Mouse (Mus musculus) c-Kit-positive CD71-negative TER-119-negative erythroid progenitor cells, embryonic 14.5 days (primary cell): ENCODE results near the gene Ap2a2.

Experiments
- DNase-seq: peaks from one replicate; pipeline ENCODE4 v3.0.0-alpha.2; 2013; ENCODE audit warnings: low read depth

The Ap2a2 gene

DNA sequence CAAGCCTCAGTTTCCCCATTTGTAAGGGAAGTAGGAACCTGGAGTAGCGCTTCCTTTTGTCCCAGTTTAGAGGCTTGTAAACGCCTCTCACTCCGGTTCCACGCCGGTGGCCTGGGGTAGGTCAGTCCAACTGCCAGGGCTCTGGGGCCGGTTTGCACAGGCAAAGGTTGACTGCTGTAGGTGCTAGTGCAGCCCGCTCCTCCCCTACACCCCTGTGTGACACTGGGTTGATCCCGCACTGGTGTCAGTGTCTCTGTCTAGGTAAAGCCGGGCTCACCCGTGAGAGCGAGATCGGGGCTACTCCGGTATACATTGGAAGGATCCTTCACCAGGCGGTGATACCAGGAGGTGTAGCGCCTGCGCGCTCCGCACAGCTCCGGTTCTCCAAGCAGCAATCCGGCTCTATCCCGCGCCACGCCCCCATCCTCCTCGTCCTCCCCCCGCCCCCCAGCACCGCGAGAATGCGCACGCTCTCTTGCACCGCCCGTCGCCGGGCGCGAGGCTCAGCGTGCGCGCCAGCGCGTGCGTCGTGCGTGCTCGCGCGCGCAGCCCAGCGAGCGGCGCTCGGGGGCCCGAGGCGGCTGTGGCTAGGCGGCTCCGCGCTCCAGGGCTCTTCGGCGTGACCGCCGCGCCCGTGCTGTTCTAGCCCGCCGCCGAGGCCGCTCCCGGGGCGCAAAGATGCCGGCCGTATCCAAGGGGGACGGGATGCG, at the start of gene Ap2a2:
Gene Ap2a2 (plus strand): TSS at position 492 of the 710 bp plus-strand sequence.
- peak; percentile 89 for DNase-seq

DNA sequence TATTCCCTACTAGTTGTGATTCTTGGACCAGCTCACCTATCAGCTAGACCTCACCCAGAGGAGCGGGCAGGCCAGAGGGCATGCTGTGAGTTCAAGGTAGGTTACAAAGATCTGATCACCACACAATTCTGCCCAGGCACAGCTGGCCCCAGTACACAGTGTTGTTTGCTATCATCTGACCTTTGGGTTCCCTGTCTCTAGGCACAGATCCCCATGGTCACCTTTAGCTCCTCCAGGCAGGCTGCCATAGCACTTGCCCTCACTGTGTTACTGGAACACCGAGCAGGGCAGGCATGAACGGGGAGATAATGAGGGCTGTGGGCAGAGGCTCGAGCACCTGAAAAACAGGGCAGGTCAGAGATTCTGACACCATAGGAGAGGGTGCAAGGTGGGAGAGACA, 44.3 kb upstream of the Ap2a2 start:
- no peak for DNase-seq

DNA sequence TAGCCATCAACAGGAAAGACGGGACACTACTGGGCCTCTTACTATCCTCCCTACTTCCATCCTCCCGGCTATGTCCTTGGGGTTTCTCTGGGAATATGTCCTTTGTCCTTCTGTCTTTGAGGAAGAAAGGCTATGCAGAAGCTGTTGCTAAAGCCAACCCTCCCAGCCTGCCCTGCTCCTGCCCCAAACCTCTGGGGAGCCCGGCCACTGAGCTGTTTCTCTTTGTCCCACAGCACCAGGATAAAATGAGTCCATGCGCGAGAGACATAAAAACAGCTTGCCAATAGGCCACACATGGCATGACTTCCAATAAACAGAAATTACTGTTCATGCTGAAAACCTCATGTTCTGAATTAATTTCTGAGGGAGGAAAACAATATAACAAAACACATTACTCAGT, 43.7 kb upstream of the Ap2a2 start:
- no peak for DNase-seq

DNA sequence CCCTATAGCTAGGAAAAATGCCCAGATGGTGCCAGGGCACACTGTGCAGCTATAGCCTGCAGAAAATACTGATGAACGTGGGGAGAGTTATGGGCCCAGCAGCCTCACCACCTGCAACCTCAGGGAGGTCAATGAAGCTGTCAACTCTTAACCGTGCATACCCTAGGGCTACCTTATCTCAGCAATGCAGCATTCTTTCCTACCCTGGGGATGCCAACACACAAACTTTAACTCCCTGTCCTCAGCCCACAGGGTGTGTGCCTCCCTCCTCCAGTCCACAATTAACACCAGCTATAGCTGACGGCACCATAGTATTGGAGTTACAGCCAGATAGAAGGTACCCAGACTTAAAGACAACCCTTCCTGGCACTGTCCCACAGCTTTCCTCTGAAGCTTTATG, 43.0 kb upstream of the Ap2a2 start:
- DNase-seq = no peak

DNA sequence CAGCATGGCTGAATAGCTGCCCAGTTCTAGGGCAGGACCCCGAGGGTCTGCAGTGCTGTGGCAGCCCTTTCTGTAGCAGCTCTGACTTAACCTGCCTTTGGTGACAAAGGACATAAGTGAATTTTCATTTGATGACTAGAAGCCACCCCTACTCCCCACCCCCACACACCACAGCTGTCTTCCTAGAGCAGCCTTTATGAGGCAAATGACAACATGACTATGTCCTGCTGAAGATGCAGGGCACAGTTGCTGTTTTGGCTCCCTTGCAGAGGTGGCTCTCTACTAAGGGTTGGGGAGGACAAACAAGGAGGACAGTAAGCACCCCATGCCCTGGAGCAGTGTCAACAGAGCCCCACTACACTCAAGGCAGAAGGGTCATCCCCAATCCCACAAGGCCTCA, 42.2 kb upstream of the Ap2a2 start:
- no peak for DNase-seq

DNA sequence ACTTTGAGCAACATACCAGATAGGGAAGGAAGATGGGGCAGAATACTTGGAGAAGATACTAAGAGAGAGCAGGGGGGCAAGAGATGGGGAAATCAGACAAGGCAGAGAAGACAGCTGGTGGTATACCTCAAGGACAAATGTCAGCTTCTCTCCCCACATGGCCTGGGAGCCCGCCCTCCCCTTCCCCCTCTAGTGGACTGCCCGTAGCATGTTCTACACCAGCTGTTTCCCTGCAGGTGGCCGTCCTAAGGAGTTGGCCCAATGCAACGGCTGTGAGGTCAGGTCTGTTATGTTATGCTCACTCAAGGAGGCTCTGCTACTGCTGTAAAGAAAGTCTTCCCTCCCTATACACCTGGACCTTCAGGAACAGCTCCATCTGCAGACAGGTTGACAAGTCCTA, 39.0 kb upstream of the Ap2a2 start:
- DNase-seq = no peak

DNA sequence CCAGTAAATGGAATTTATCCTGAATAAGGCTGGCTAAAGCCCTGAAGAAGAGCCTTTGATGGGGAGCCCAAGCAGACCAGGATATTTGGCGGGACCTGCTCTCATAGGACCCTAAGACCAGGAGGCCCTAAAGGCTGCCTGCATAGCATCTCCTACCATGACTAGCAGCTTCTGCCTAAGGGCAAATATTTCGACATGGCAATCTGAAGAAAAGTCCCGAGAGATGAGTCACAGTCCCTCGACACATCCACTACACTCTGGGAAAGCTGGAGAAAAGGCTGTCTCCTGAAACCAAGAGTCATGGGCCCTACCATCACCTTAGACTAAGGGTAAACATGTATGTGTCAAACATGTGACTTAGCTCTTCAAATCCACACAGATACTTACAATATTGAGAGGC, 37.7 kb upstream of the Ap2a2 start:
- no peak for DNase-seq

DNA sequence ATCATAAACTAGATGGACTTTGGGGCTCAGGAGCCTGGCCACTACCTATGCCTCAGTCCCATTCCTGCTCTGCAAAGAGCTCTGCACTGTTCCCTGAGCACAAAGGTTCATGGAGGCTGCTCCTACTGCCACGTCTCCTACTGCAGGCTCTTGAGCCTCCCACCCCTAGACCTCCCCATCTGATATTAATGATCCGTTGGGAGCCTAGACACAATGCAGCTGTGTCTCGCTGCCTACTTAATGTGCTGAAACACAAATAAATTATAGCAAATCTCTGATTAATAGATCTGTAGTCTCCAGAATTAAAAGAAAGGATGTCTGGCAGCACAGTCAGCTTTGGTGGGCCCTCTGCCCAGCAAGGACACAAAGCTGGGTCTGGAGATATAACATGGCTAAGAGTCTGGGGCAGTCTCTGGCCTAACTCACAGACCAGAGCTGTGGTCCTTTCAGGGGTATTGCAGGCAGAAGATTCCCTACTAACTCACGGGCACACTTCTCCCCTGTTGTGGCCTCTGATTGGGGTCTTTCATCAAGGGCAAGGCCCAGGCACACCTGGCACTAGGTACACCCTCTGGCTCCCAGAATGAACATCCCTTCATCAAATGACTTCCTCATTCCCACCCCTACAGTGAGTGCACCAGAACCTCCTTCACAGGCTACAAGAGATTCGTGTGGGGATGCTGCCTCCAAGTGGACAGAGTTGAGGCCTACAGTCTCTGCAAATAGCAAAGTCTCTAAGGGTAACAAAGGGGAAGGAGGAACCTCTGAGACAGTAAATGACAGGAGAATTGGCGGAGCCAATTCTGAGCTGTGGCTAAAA, 37.0 kb upstream of the Ap2a2 start:
- peak; percentile 85 for DNase-seq

DNA sequence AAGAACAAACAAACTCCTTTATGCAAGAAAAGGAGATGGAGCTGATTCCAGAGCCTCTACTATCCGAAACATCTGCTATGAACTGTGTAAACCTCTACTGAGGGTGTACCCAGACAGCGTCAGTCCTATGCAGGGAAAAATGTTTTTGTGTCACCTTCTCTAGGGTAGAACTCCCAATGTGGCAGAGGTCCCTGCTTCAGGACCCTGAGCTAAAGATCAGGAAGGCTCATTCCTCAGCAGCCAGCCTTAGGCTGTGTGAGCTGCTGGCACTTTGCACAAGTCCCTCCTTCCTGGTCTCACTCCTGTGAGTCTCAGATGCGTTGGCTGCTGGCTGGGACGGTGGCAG, 36.4 kb upstream of the Ap2a2 start:
- DNase-seq = no peak

DNA sequence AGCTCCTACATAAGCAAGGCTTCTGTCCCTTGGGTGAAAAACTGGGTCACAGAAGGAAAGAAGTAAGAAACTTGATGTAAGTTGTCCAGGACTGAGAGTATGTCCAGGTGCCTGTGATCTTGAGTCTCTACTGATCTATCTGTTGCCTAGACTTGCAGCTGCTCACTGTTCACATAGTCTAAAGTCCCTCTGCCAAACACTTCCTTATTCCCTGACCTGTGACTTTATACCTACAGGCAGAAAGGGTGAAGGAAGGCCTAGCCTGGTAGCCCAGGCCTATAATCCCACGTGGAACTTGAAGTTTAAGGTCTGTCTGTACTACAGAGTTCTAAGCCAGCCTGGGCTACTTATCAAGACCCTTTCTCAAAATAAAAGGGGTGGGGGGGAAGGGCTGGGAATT, 26.4 kb upstream of the Ap2a2 start:
- no peak for DNase-seq

DNA sequence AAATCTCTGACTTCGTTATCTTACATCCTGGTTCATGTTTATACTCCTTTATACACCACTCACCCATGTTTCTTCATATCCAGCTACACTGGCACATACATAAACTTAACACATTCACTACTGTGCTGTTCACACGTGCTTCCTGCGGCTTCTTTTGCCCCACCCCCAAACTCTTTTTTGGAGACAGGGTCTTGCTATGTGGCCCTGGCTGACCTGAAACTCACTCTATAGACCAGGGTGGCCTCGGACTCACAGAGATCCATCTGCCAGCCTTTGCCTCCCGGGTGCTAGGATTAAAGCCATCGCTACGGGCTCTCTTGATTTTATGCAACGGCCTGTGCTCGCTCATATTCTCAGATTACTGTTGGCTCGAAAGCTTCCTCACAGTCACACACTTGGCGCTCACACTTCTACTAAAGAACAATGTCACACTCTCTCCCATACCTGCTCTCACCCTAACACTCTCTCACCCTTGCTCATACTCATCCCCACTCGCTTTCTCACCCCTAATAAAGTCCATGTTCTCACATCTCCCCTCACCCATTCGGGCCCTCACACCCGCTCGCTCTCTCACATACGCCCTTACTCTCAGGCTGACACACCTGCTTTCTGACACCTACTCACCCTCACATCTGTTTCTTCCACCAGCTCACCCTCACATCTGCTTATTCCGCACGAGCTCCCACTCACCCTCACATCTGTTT, 23.0 kb upstream of the Ap2a2 start:
- DNase-seq = no peak

DNA sequence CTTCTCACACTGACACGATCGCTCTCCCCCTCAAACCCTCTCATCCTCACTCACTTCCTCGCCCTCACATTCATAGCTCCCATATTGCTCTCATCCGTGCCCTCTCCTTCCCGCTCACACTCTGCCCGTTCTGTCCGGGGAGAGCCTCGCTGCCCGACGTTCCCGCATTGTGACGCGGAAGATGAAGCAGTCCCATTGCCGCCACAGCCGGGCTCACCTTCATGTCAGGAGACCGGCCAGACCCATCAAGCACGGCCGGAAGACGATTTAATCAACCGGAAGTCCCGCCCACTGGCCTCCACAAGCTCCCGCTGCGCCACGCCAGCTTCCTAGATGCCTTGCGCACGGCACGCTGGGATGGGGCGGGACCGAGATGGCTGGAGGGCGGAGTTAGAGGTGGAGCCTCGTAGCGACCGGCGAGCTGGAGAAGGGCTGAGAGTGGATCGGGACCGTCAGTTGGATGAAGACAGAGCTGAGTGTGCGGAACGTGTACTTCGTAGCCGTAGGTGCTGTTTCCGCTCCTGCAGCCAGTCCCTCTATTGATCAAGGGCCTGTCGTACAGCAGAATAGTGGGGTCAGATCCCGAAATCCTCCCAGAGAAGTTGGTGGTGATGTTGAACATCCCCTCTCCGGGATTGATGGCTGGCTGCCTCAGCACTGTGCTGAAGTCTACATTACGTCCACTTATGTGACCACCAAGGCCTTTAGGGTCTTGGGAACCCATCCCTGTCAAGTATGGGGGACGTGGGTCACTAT, 22.2 kb upstream of the Ap2a2 start, which contains the start of gene Chid1:
Gene Chid1 (minus strand): TSS at position 302 of the 756 bp plus-strand sequence.
- DNase-seq = peak; percentile 98

DNA sequence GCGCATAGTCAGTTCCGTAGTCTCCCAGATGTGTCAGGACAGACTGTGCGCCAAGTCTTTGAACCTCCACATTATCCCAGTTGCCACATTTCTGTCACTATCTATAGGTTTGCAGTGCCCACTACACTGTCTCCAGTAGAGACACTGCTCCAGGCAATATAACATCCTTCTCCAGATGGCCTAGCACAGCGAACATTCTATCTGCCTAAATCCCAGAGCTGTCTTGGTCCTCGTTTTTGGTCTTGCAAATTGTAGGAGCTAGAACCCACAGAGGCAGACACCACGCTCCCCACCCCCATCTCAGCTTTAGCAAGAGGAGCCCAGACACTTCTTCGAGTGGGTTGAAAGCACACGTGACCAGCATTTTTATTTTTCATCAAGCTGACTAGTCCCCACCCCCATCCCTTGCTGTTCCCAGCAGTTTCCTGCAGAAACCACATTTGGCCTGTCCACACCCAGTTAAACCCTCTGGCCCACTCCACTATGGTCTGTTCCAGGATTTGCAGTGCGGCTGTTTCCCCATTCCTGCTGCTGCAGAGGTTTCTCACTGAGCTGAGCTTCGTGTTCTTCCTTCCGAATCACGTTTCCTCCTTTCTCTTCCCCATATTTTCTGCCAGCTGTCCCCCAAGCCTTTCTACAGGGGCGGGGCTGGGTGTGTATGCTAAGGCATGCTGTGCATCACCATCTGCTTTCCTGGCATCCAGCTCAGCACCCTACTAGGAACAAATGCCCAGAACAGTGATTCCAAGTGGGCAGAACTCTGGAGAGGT, 21.5 kb upstream of the Ap2a2 start:
- DNase-seq = no peak

DNA sequence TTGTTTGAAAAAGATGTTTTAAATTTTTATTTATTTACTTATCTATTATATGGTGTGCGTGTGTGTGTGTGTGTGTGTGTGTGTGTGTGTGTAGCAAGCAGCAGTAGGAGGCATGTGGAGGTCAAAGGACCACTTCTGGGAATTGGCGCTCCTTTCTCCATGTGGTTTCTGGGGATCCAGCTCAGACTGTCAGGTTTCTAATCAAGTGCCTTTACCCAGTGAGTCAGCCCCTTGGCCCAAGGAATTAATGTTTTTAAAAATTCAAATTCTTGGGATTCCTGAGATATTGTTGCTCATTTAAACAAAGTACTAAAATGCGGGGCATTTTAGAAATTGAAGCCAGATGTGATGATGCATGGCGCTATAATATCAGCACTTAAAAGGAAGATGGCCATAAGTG, 20.3 kb upstream of the Ap2a2 start:
- no peak for DNase-seq

DNA sequence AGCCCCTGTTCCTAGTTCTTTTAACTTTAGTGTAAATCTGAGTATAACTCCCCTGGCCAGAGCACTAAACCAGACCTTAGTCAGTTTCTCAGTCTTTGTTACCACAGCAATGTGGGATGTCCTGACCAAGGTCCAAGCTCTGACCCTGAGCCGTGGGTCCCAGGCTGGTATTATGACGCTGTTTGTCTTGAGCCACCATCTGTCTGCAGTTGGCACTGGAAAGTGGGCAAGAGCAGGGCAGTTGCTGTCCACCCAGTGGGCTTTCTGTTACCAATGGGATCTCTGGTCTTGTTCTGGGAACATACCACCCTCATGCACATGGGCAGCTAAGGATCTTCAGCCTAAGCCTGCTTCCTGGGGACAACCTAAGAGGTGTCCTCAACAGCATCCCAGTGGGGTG, 19.4 kb upstream of the Ap2a2 start:
- no peak for DNase-seq

DNA sequence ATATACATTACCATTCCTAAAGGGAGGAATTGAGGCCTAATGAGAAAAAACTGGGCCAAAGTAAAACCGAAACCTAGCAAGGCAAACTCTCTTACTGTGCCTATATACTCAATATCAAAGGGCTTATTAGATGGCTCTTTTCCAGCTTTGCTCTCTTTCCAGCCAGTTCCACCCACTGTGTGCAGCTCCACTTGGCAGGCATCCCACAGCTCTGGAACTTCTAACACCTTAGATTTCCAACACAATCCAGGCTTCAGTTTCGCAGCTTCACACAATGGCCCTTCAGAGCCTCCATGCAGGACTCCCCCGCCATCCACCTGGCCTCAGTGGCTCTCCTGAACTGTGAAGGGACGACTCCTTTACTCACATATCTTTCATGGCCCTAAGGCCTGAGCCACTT, 17.3 kb upstream of the Ap2a2 start:
- DNase-seq = no peak

DNA sequence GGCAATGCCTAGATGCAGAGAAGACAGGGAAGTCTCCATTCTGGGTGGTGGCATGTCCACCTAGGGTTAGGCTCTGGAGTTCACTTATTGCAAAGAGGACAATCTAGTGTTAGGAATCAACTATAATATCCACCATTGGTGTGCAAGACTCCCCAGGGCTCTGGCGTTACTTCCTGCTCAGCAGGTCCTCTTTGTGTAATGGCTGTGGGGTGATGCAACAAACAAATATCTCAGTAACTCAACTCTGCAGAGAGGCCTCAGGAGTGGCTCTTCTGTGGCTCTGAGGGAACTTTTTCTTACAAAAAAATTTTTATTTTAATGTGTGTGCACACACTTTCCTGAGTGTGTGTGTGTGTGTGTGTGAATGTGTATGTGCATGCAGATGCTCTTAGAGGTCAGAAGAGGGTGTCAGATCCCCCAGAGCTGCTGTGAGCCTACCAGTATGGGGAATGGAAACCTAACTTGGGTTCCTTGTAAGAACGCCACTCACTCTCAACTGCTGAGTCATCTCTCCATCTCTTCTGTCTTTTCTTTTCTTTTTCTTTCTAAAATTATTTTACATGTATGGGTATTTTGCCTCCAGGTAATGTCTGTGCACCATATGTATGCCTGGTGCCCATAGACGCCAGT, 12.4 kb upstream of the Ap2a2 start:
- DNase-seq = no peak

DNA sequence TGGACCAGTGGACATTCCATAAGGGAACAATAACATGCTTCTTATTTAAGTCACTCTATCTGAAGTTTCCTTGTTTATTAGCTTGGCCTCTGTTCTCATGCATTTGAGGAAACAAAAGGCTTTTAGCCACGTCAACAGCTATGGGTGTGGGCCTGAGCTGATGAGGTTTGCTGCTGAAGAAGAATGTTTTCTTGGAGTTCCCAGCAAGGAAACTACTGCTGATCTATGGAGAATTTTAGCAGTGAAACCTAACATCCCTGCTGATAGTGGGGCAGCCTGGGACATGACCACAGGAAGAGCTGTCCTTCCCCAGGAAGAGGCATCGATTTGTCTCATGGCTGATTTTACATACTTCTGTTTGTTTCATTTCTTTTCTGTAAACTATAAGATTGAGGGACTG, 11.5 kb upstream of the Ap2a2 start:
- no peak for DNase-seq

DNA sequence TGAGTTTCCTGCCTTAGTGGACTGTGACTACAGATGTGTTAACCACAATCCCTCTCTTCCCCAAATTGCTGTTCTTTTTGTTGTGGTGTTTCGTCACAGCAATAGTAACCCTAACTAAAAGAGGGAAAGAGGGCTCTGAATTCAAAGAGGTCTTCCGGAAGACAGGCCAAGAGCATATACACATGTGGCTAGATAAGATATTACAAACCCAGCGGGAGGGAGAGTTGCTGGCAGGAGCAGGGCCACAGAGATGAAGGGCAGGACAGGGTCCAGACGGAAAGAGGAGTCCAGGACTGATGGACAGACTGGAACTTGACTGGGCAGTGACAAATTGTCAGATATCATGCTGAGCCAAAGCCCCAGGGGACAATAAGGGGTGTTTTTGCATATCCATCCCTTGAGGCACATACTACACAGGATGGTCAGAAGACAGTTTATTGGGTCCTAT, 3.6 kb upstream of the Ap2a2 start:
- no peak for DNase-seq

DNA sequence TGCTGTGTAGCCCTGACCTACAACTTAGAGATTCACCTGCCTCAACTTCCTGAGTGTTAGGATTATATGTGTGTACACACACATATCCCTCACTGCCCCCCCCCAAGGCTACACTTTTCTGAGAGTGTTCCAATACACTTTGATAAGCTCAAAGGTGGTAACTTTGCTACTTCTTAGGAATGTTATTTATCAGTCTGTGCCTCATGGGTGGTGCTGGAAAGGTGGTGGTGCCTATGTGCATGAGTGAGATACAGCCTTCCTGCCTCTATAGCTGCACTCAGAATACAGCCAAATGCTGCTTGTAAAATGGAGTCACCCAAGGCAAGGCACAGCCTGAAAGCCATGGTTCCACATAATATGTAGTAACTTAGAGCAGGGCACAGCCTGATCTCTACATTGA, 3.0 kb upstream of the Ap2a2 start:
- no peak for DNase-seq

DNA sequence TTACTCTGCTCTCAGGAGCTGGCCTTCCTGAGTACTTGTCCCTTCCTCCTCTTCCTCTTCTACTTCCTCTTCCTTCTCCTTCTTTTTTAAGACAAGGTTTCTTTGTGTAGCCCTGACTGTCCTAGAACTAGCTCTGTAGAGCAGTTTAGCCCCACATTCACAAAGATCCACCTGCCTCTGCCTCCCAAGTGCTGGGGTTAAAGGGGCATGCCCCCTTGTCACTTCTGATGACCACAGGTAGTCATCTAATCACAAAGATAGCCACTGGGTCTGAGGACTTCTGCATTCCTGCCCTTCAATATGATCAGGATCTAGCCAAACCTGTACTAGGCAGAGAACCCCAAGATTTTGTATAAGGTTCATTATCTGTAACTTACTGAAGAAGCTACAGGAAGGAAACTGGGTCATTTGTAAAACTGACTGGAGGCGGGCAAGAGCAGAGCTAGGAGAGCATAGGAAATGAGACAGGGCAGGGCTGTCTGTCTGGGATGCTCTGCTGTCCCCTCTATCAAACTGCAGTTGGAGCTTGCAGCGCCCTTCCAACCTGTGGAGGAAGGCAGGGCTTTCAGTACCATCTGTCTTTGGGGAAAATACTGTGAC, 2.1 kb upstream of the Ap2a2 start:
- DNase-seq = no peak
